Mouse (Mus musculus): ENCODE data around the gene Wnt1.

The Wnt1 gene

DNA sequence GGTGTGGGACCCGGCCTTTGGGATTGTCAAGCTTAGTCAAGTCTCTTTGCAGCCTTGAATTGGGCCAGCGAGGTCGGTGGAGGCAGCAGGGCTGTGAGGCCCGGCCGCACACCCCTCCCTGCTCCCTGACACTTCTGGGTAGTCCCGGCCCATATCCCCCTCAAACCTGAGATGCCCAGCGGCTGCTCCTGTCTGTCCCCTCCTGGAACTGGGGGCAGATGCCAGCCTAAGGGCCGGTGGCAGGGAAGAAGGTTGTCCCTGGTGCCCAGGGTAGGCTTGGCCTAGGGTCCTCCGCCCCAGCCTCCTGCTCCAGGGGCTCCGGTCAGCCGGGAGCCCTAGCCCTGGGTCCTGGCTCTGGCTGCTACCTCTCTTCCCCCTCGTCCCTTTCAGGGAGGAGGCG is 44.4 kb downstream of the Wnt1 start:
- in situ Hi-C loops (cut with MboI; ENCODE audit: low sequenced_read_pairs): no loop called here

DNA sequence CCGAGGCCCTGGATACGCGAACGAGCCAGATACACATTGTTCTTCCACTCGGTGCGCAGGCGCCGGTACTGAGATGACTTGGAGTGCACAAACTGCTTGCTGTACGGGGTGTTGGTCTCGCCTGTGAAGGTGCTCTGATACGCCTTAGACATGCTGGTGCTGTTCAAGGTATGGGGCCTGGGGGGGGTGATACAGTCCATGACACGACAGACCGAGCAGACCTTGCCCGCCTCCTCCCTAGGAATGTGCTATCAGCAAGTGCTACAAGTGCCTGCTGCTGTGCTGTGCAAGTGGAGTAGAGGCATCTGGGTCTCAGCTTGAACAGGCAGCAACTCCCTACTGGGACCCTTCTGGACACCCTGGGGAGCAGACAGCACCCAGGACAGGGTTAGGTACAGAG is 45.6 kb downstream of the Wnt1 start:
- in situ Hi-C loops (cut with MboI; ENCODE audit: low sequenced_read_pairs): no loop called here

DNA sequence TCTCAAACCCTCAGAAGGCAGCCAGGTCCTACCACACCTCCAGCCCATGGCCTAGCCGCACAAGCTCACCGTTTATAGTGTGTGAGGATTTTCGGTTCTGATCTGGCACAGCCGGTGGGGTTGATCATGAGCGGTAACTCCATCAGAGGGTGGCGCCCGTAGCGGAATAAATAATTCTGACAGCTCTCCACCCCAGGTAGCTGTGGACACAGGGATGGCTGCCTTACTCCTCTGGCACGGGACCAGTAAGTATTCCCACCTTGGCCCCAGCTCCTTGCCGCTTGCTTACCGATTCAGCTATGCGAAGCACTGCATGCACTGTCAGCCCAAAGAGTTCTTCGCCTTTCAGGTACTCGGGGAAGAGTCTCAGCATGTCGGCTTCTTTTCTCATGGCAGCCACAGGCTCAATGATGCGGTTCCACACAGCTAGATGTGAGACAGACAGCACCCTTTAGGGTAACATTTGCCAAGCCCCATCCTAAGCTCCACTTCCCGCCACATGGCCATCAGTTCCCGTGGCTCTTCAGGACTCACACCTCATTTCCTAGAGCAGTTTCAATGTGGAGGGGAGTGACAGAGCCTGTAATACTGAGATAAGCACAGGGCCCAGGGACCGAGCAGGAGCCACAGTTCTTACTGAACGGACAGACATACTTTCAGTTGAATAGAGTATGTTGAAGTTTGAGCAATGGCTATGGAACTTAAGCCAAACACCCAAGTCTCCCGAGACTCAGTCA is 47.5 kb downstream of the Wnt1 start:
- in situ Hi-C loops (cut with MboI; ENCODE audit: low sequenced_read_pairs): no loop called here

- in situ Hi-C loops (cut with MboI; ENCODE audit: low sequenced_read_pairs): no loop called here
These were observed 48.1 kb downstream of the Wnt1 start for GRCm38 (mm10) chr15:98837743-98838103.

DNA sequence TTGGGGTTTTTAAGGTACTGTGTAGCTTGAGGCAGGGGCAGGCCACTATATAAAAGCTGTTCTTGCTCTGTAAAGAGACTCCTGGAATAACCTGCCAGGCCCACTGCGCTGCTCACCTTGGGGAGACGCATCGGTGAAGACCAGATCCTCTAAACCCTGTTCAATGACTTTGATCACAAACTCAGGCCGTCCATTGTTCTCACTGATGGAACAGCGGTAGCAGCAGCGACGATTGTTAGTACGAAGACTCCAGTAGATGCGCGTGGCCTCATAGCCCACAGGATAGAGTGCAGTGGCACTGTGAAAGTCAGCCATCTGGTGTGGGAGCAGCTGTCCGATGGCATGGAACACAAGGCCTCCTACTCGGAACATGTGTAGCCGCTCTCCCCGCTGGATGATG is 49.5 kb downstream of the Wnt1 start:
- in situ Hi-C loops (cut with MboI; ENCODE audit: low sequenced_read_pairs): no loop called here

GRCm38 (mm10) chr15:98839671-98840585 is 50.3 kb downstream of the Wnt1 start:
- in situ Hi-C loops (cut with MboI; ENCODE audit: low sequenced_read_pairs): no loop called here

Data from CH12F3 (cell line).